Mouse (Mus musculus) erythroblast, embryonic 14.5 days (primary cell): ENCODE data around the gene Sppl3.

Experiments
- GATA1 ChIP-seq: IDR thresholded peaks from 2 replicates; pipeline ENCODE4 v1.6.1; 2012; ENCODE audit warnings: low read length, inconsistent platforms, mixed read lengths
- TAL1 ChIP-seq: IDR thresholded peaks from 3 replicates; pipeline ENCODE4 v1.6.1; 2012; ENCODE audit warnings: low read length, inconsistent platforms, mixed read lengths

DNA sequence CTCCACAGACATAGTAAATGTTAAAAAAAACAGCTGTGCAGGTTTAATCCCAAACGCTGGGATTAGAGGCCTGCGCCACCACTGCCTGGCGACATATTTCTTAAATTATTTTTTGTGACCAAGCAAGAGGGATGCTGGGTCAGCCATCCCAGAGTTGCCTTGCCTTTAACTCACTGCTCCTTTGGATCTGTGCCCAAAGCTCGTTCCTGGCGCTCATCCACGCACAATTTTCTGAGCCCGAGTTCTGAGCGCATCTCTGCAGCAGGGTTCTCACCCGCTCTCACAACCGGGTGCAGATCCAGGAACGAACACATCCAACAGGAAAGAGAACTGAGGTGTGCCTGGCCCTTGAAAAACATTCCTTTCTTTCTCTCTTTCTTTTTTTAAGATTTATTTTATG, 32.5 kb upstream of the Sppl3 start:
- no peak for TF ChIP-seq GATA1
- TF ChIP-seq TAL1: no peak
